Mouse (Mus musculus): ENCODE measurements around the gene Mapk3. TPM values are rescaled to one million over a fixed set of nuclear protein-coding genes. Genes with fewer than 3 reads are reported as not detected.

Mapk3 gene
- total RNA-seq, 2 experiments from 2014 or later, result 196 to 202 TPM

- intact Hi-C loops (cut with DNase I), result no loop called here
- DNase-seq, result no peak
Observed at GRCm38 (mm10) chr7:126781661-126782370, 22.4 kb downstream of the Mapk3 start.

GRCm38 (mm10) chr7:126782693-126783092 lies 23.3 kb downstream of the Mapk3 start:
- intact Hi-C loops (cut with DNase I), result no loop called here
- no peak for DNase-seq

- intact Hi-C loops (cut with DNase I), result no loop called here
Observed at GRCm38 (mm10) chr7:126784469-126784868, 25.1 kb downstream of the Mapk3 start.

DNA sequence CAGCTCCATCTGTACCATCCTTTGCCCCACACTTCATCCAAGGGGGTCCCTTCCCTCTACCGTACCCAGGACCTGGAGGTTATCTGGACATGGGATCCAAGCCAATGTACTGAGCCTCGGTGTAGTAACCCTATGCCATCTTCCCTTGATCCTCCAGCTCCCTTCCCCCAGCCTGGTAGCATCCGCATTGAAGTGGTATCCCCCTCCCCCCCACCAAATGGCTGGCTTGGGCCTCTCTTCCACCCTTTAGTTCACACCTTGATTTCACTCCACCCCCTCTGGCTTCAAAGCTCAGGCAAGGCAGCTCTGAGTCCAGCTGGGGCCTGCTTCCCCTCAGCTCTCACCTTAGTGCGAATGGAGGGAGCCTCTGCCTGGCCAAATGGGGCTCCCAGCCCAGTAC lies 25.7 kb downstream of the Mapk3 start:
- intact Hi-C loops (cut with DNase I), result no loop called here
- no peak for DNase-seq

More at GRCm38 (mm10) chr7:126784469-126784868, 25.1 kb downstream of the Mapk3 start:
- no peak for DNase-seq

DNA sequence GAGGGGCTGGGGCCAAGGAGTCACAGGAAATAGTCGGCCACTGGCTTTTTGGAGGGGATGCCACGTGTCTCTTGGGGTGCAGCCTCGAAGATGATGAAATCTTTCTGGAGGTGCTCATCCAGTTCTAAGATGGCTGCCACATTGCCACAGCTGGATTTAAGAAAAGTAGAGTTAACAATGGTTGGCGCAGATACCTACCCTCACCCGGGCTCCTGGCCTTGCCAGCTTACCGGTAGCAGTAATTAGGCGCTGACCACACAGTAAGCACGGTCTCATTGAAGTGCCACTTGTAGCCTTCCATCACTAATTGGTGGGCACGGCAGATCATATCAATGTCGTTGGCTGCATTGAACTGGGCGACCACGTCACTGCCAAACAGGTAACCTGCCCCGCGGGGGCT lies 26.7 kb downstream of the Mapk3 start:
- intact Hi-C loops (cut with DNase I), result no loop called here
- no peak for DNase-seq

DNA sequence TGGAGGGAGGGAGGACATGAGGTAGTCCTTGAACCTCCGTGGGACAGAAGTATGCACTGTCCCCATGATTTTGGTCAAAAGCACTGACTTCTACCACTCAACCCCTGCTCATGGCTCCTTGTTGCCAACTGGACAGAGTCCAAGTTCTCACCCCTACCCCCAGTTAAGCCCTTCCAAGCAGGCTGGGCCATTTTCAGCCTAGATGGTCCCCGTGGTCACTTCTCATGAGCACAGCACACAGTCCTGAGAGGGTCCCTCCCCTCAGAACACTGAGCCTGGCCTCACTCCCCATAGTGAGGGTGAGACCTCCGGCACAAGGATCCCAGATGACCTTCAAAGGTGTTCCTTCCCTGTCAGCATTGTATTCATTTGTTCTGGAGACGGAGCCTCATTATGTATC lies 29.7 kb downstream of the Mapk3 start:
- intact Hi-C loops (cut with DNase I), result no loop called here
- DNase-seq, result no peak

GRCm38 (mm10) chr7:126791851-126792720 lies 32.7 kb downstream of the Mapk3 start, which contains the start of gene Ppp4c:
Ppp4c (minus strand) TSS chr7:126792496.
- intact Hi-C loops (cut with DNase I), result no loop called here
- peak; percentile 98 for DNase-seq

GRCm38 (mm10) chr7:126792721-126793443 lies 33.5 kb downstream of the Mapk3 start:
- no peak for DNase-seq
- intact Hi-C loops (cut with DNase I), result no loop called here

- intact Hi-C loops (cut with DNase I), result no loop called here
- DNase-seq, result no peak
Observed at GRCm38 (mm10) chr7:126793456-126794270, 34.3 kb downstream of the Mapk3 start.

GRCm38 (mm10) chr7:126794271-126794605 lies 34.8 kb downstream of the Mapk3 start:
- intact Hi-C loops (cut with DNase I), result no loop called here

GRCm38 (mm10) chr7:126795387-126796317 lies 36.3 kb downstream of the Mapk3 start:
- intact Hi-C loops (cut with DNase I), result no loop called here
- DNase-seq, result no peak

More at GRCm38 (mm10) chr7:126794271-126794605, 34.8 kb downstream of the Mapk3 start:
- no peak for DNase-seq

- peak; percentile 79 for DNase-seq
Observed at GRCm38 (mm10) chr7:126796350-126796932, 37.0 kb downstream of the Mapk3 start.

GRCm38 (mm10) chr7:126797411-126798126 lies 38.2 kb downstream of the Mapk3 start, which contains the start of gene Fam57b:
Fam57b (plus strand) TSS chr7:126797668.
- peak; percentile 84 for DNase-seq

More at GRCm38 (mm10) chr7:126796350-126796932, 37.0 kb downstream of the Mapk3 start:
- intact Hi-C loops (cut with DNase I), result no loop called here

GRCm38 (mm10) chr7:126798127-126799049 lies 39.0 kb downstream of the Mapk3 start:
- intact Hi-C loops (cut with DNase I), result no loop called here
- no peak for DNase-seq

More at GRCm38 (mm10) chr7:126797411-126798126, 38.2 kb downstream of the Mapk3 start, which contains the start of gene Fam57b:
- intact Hi-C loops (cut with DNase I), result no loop called here

DNA sequence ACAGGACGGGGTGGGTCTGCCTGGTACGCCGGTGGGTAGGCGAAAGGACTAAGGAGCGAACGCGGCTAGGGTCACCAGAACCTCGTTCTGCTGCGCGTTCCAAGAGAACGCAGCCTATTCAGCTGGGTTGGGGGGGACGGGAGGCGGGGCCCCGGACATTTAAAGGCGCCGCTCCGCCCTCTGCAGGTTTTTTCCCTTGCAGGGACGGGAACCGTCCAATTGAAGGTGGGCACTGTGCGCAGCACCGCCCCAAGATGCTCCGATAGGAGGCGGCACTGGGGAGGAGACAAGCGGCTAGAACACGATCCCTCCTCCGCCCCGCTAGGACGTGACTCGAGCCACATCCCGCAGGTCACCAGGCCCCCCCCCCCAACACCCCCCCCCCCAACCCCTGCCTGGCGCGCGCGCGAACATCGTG lies 39.7 kb downstream of the Mapk3 start:
- intact Hi-C loops (cut with DNase I), result no loop called here
- DNase-seq, result peak; percentile 97

DNA sequence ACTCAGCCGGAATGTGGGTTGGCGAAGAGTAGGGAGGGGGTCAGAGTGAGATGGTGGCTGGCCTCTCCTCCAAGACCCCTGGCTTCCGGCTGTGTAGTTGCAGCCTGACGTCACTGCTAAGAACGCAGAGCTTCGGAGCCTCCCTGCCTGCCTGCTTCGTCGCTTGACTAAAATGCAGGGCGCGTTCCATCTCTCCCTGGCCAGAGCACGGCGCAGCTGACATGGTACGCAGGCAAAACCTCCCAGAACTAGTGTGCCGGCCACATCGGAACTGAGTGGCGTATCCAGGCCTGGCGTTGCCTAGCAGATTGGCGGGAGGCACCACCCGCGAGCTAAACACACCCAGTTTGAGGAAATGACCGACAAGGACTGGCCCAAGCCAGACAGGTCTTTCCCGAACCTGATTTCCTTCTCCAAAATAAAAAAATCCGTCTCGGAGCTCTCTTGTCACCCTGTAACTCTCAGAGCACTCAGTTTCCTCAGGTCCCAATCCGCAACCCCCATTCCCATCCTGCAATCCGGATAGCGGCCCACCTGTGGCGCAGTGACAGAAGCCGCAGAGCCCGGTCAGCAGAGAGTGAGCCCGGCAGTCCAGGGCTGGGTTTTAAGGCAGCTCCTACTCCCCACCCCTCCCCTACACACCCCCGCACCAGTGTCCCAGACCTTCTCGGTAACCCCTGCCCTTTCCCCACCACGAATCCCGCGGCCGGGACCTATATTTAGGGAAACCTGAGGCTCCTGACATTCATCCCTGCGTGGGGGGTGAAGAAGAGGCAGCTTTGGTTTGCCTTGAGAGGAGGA lies 40.3 kb downstream of the Mapk3 start:
- intact Hi-C loops (cut with DNase I), result no loop called here
- peak; percentile 49 for DNase-seq

Measured in left cerebral cortex, postnatal 4 days (tissue).